Mouse (Mus musculus): ENCODE data around the gene Epgn. TPM values are rescaled to one million over a fixed set of nuclear protein-coding genes. Genes with fewer than 3 reads are reported as not detected.

The Epgn gene
- polyA plus RNA-seq, 1 experiment from 2014 or later, result not detected

GRCm38 (mm10) chr5:91038547-91038946 lies 11.3 kb downstream of the Epgn start:
- no peak for ATAC-seq
- Histone ChIP-seq H3K36me3 (no peaks in the 10 kb centered on the region), H3K4me3 (no peak overlapping the region), H3K27me3 (replicated peaks) (no peaks in the 10 kb centered on the region), H3K9me3 (replicated peaks) (no peaks in the 10 kb centered on the region), H3K9ac (no peak overlapping the region), H3K27ac (no peak overlapping the region), H3K4me2 (no peak overlapping the region), H3K4me1 (no peaks in the 10 kb centered on the region)
- WGBS (ENCODE audit: insufficient replicate concordance), result 19% methylated on average over 2 of the region's 2 CpGs

GRCm38 (mm10) chr5:91038963-91039362 lies 11.7 kb downstream of the Epgn start:
- H3K4me3 ChIP-seq, result no peak overlapping the region
- no peaks in the 10 kb centered on the region for H3K27me3 ChIP-seq (replicated peaks)
- no peak overlapping the region for H3K27ac ChIP-seq
- 69% methylated on average over 2 of the region's 2 CpGs for WGBS (ENCODE audit: insufficient replicate concordance)
- no peaks in the 10 kb centered on the region for H3K36me3 ChIP-seq
- no peaks in the 10 kb centered on the region for H3K9me3 ChIP-seq (replicated peaks)
- no peak overlapping the region for H3K4me2 ChIP-seq
- H3K9ac ChIP-seq, result no peak overlapping the region
- no peak for ATAC-seq
- H3K4me1 ChIP-seq, result no peaks in the 10 kb centered on the region

GRCm38 (mm10) chr5:91047987-91048386 lies 20.7 kb downstream of the Epgn start:
- 61% methylated on average over 6 of the region's 6 CpGs for WGBS (ENCODE audit: insufficient replicate concordance)
- Histone ChIP-seq H3K4me2 (no peak overlapping the region), H3K9me3 (replicated peaks) (no peaks in the 10 kb centered on the region), H3K4me1 (no peaks in the 10 kb centered on the region), H3K9ac (no peak overlapping the region), H3K27ac (no peak overlapping the region), H3K27me3 (replicated peaks) (no peaks in the 10 kb centered on the region), H3K36me3 (no peaks in the 10 kb centered on the region), H3K4me3 (no peak overlapping the region)
- no peak for ATAC-seq

GRCm38 (mm10) chr5:91048397-91048796 lies 21.1 kb downstream of the Epgn start:
- Histone ChIP-seq H3K9me3 (replicated peaks) (no peaks in the 10 kb centered on the region), H3K4me2 (no peak overlapping the region), H3K27ac (no peak overlapping the region), H3K4me1 (no peaks in the 10 kb centered on the region), H3K4me3 (no peak overlapping the region), H3K27me3 (replicated peaks) (no peaks in the 10 kb centered on the region), H3K36me3 (no peaks in the 10 kb centered on the region), H3K9ac (no peak overlapping the region)
- no peak for ATAC-seq
- WGBS (ENCODE audit: insufficient replicate concordance), result 68% methylated on average over 8 of the region's 8 CpGs

DNA sequence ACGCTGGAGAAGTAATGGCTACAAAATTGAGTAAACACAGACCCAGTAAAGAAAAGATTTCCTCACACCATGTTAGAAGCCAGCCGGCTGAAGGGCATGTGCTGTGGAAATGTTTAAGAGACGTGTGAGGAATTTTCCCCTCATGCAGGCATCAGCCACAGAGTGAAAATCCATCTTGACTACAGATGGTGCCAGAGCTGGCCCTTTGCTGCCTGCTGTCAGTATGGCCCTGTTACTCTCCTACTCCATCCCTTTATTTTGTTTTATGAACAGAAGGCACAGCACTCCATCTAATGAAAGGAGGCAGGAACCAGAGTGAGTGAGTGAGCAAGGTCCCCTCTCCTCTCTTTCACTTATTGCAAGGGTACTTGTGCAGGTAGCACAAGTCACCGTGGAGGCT lies 45.1 kb downstream of the Epgn start:
- Histone ChIP-seq H3K36me3 (no peaks in the 10 kb centered on the region), H3K27ac (no peak overlapping the region), H3K4me3 (no peak overlapping the region), H3K4me2 (no peak overlapping the region), H3K9me3 (replicated peaks) (no peaks in the 10 kb centered on the region), H3K27me3 (replicated peaks) (peaks cover 23% of the 10 kb centered on the region), H3K9ac (no peak overlapping the region), H3K4me1 (no peaks in the 10 kb centered on the region)
- ATAC-seq, result no peak
- WGBS (ENCODE audit: insufficient replicate concordance), result 65% methylated on average over 4 of the region's 4 CpGs

DNA sequence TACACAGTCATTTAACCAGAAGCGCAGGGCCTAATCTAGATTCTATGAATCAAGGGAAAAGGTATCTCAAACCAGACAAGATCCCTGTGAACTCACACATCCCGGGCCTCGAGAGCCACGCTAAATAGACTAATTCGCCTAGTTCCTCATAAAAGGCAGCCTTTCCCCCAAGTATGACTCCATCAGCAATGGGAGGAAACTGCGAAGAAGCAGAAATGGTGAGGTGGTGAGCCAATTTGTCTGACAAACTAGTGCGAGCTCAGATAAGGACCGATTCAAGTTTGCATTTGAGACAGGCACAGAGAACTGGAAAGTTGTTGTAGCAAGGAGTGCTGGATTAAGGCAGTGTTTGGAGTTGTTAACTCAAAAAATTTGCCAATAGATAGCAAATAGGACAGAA lies 46.4 kb downstream of the Epgn start:
- H3K9ac ChIP-seq, result no peak overlapping the region
- no peak overlapping the region; the same call in 1 of the 2 replicates for H3K4me3 ChIP-seq

DNA sequence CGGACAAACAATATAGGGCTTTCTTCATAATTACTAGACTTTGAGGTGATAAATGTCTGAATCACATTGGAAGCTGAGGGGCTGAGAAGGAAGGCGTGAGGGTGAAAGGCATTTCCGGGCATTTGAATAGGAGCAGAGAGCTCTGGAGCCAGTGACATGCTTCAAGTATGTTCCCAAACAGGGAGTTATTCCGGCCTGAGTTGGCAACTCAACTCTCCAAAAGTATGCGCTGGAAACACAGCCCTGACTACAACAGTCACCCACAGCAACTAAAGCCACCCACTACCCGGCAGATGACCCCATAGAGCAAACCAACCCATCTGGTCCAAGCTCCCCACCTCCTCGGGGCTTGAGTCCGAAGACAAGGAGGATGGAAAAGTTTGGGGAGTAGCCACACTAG lies 46.8 kb downstream of the Epgn start:
- H3K27ac ChIP-seq, result no peak overlapping the region
- H3K36me3 ChIP-seq, result no peaks in the 10 kb centered on the region
- H3K4me3 ChIP-seq, result peak overlapping the region; percentile 32; the same call in 1 of the 2 replicates
- peak overlapping the region; percentile 47 for H3K4me2 ChIP-seq
- H3K27me3 ChIP-seq (replicated peaks), result peaks cover 23% of the 10 kb centered on the region
- H3K4me1 ChIP-seq, result no peaks in the 10 kb centered on the region
- H3K9ac ChIP-seq, result no peak overlapping the region
- ATAC-seq, result no peak
- H3K9me3 ChIP-seq (replicated peaks), result no peaks in the 10 kb centered on the region
- WGBS (ENCODE audit: insufficient replicate concordance), result 26% methylated on average over 8 of the region's 8 CpGs

More for the DNA sequence above, 46.4 kb downstream of the Epgn start:
- Histone ChIP-seq H3K9me3 (replicated peaks) (no peaks in the 10 kb centered on the region), H3K4me1 (no peaks in the 10 kb centered on the region), H3K36me3 (no peaks in the 10 kb centered on the region), H3K27ac (no peak overlapping the region), H3K27me3 (replicated peaks) (peaks cover 23% of the 10 kb centered on the region), H3K4me2 (no peak overlapping the region)
- 37% methylated on average over 8 of the region's 8 CpGs for WGBS (ENCODE audit: insufficient replicate concordance)
- no peak for ATAC-seq

- H3K36me3 ChIP-seq, result no peaks in the 10 kb centered on the region
- peaks cover 23% of the 10 kb centered on the region for H3K27me3 ChIP-seq (replicated peaks)
- H3K4me1 ChIP-seq, result no peaks in the 10 kb centered on the region
- peak within 1 kb of the TSS; percentile 47 for H3K4me2 ChIP-seq
- no peak within 1 kb of the TSS for H3K9ac ChIP-seq
- no peaks in the 10 kb centered on the region for H3K9me3 ChIP-seq (replicated peaks)
- WGBS (ENCODE audit: insufficient replicate concordance), result 3% methylated on average over 25 of the region's 25 CpGs
- no peak within 1 kb of the TSS for H3K27ac ChIP-seq
- H3K4me3 ChIP-seq, result peak within 1 kb of the TSS; percentile 32
- no peak for ATAC-seq
Observed at GRCm38 (mm10) chr5:91074450-91074950, 47.2 kb downstream of the Epgn start, which contains the start of gene Ereg. Ereg (plus strand) TSS chr5:91074622.

GRCm38 (mm10) chr5:91075021-91075420 lies 47.8 kb downstream of the Epgn start:
- WGBS (ENCODE audit: insufficient replicate concordance), result 45% methylated on average over 1 of the region's 1 CpGs
- H3K4me3 ChIP-seq, result no peak overlapping the region
- H3K4me1 ChIP-seq, result no peaks in the 10 kb centered on the region
- no peak overlapping the region for H3K27ac ChIP-seq
- H3K9ac ChIP-seq, result no peak overlapping the region
- peaks cover 23% of the 10 kb centered on the region for H3K27me3 ChIP-seq (replicated peaks)
- no peaks in the 10 kb centered on the region for H3K9me3 ChIP-seq (replicated peaks)
- H3K4me2 ChIP-seq, result peak overlapping the region; percentile 47; the same call in 1 of the 2 replicates
- H3K36me3 ChIP-seq, result no peaks in the 10 kb centered on the region
- no peak for ATAC-seq

DNA sequence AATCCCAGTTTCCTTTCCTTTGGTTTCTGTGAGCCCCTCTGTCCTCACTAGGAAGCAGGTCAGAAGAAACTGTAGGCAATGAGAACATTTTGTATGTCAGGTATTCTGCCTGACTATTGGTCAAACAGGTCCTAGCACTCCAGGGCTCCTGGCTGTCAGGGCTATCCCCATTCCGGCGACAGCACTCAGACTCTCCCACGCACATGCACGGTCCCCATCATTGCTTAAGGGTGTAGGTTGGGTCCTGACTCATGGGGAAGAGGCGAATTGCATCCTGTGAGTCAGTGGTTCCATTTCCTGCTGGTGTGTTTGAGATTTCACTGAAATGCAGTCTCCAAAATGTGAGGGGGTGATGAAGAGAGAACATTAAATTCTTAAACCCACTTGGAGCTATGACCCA lies 55.8 kb downstream of the Epgn start:
- no peaks in the 10 kb centered on the region for H3K36me3 ChIP-seq
- no peak overlapping the region for H3K4me2 ChIP-seq
- H3K4me1 ChIP-seq, result no peaks in the 10 kb centered on the region
- H3K9ac ChIP-seq, result no peak overlapping the region
- H3K4me3 ChIP-seq, result no peak overlapping the region
- ATAC-seq, result no peak
- H3K27me3 ChIP-seq (replicated peaks), result no peaks in the 10 kb centered on the region
- no peak overlapping the region for H3K27ac ChIP-seq
- H3K9me3 ChIP-seq (replicated peaks), result no peaks in the 10 kb centered on the region
- 36% methylated on average over 5 of the region's 5 CpGs for WGBS (ENCODE audit: insufficient replicate concordance)

Other genes starting within 250 kb of the Epgn start
- gene Cxcl3, start 241.4 kb upstream of the Epgn start, polyA plus RNA-seq (2016; fragmentation: Nextera tagmentation; extraction: Ambion mirVana), result not detected in 2 replicates
- not detected in 2 replicates for gene Cxcl15, start 232.9 kb upstream of the Epgn start, polyA plus RNA-seq (2016; fragmentation: Nextera tagmentation; extraction: Ambion mirVana)
- gene Cxcl1, start 136.2 kb upstream of the Epgn start, polyA plus RNA-seq (2016; fragmentation: Nextera tagmentation; extraction: Ambion mirVana), result 0.21 and 0.24 TPM in 2 replicates
- 0.44 TPM in 1 of 2 replicates, not detected in the other for gene Cxcl2, start 123.6 kb upstream of the Epgn start, polyA plus RNA-seq (2016; fragmentation: Nextera tagmentation; extraction: Ambion mirVana)
- 11.4 and 13.9 TPM in 2 replicates for gene Mthfd2l, start 96.3 kb upstream of the Epgn start, polyA plus RNA-seq (2016; fragmentation: Nextera tagmentation; extraction: Ambion mirVana)
- 0.08 and 0.14 TPM in 2 replicates for gene Ereg, start 47.2 kb downstream of the Epgn start, polyA plus RNA-seq (2016; fragmentation: Nextera tagmentation; extraction: Ambion mirVana)
- not detected in 2 replicates for gene Areg, start 112.1 kb downstream of the Epgn start, polyA plus RNA-seq (2016; fragmentation: Nextera tagmentation; extraction: Ambion mirVana)

Data from liver, embryonic 12.5 days (tissue).